Mouse (Mus musculus) stomach, postnatal 0 days (tissue): ENCODE results near the gene Efcab6.

Experiments
- CTCF ChIP-seq: IDR thresholded peaks from 2 replicates; pipeline ENCODE4 v1.5.1; 2016; ENCODE audit warnings: antibody characterized with exemption, low read depth, mild to moderate bottlenecking, moderate library complexity
- EP300 ChIP-seq: optimal IDR thresholded peaks from 2 replicates; pipeline ENCODE3; 2016; ENCODE audit warnings: antibody characterized with exemption

DNA sequence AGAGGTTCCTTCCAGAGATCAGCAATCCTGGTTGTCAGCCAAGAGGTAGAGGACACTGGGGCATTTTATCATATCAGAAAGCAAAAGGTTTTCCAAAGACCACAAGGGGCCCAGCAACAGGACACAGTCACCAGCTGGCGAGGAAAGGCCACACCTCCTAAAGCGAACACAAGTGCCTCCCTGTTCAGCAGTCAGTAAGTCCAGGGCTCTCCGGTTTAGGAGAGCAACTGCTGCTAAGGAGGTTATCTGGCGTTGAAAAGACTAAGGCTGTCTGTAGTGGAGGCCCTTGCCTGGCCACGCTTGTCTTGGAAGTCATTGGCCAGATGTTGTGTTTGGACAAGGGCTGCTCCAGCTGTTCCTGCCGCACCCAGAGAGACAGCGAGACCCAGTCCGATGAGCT lies 100.1 kb downstream of the Efcab6 start:
- TF ChIP-seq EP300 = no peak
- TF ChIP-seq CTCF = no peak
